Mouse (Mus musculus): ENCODE results near the gene Xylb. TPM values are rescaled to one million over a fixed set of nuclear protein-coding genes. Genes with fewer than 3 reads are reported as not detected.

Gene Xylb
- polyA plus RNA-seq, 1 experiment: 7.8 TPM

GRCm38 (mm10) chr9:119382603-119383002, 25.4 kb downstream of the Xylb start:
- Histone ChIP-seq H3K4me1 (ENCODE audit: control insufficient read depth, insufficient read depth, low read length) (no peaks in the 10 kb centered on the region), H3K4me3 (ENCODE audit: insufficient read depth, low read length) (no peak overlapping the region), H3K27ac (ENCODE audit: insufficient read depth, low read length) (no peak overlapping the region)
- no peak for TF ChIP-seq POLR2A (IDR thresholded peaks at IDR 0.05; ENCODE audit: extremely low read depth, insufficient read depth, low read length)
- TF ChIP-seq CTCF (IDR thresholded peaks at IDR 0.05; ENCODE audit: extremely low read depth, insufficient read depth, low read length): no peak

GRCm38 (mm10) chr9:119388956-119389355, 31.8 kb downstream of the Xylb start:
- no peaks in the 10 kb centered on the region for H3K4me1 ChIP-seq (ENCODE audit: control insufficient read depth, insufficient read depth, low read length)
- H3K4me3 ChIP-seq (ENCODE audit: insufficient read depth, low read length): no peak overlapping the region
- TF ChIP-seq POLR2A (IDR thresholded peaks at IDR 0.05; ENCODE audit: extremely low read depth, insufficient read depth, low read length) (no peak), CTCF (IDR thresholded peaks at IDR 0.05; ENCODE audit: extremely low read depth, insufficient read depth, low read length) (no peak)
- H3K27ac ChIP-seq (ENCODE audit: insufficient read depth, low read length): no peak overlapping the region

GRCm38 (mm10) chr9:119390214-119390613, 33.0 kb downstream of the Xylb start:
- Histone ChIP-seq H3K4me1 (ENCODE audit: control insufficient read depth, insufficient read depth, low read length) (no peaks in the 10 kb centered on the region), H3K27ac (ENCODE audit: insufficient read depth, low read length) (no peak overlapping the region), H3K4me3 (ENCODE audit: insufficient read depth, low read length) (no peak overlapping the region)
- TF ChIP-seq POLR2A (IDR thresholded peaks at IDR 0.05; ENCODE audit: extremely low read depth, insufficient read depth, low read length) (no peak), CTCF (IDR thresholded peaks at IDR 0.05; ENCODE audit: extremely low read depth, insufficient read depth, low read length) (no peak)

GRCm38 (mm10) chr9:119394808-119395207, 37.6 kb downstream of the Xylb start:
- no peak overlapping the region for H3K4me3 ChIP-seq (ENCODE audit: insufficient read depth, low read length)
- H3K27ac ChIP-seq (ENCODE audit: insufficient read depth, low read length): no peak overlapping the region
- TF ChIP-seq POLR2A (IDR thresholded peaks at IDR 0.05; ENCODE audit: extremely low read depth, insufficient read depth, low read length) (no peak), CTCF (IDR thresholded peaks at IDR 0.05; ENCODE audit: extremely low read depth, insufficient read depth, low read length) (no peak)
- H3K4me1 ChIP-seq (ENCODE audit: control insufficient read depth, insufficient read depth, low read length): no peaks in the 10 kb centered on the region

- TF ChIP-seq POLR2A (IDR thresholded peaks at IDR 0.05; ENCODE audit: extremely low read depth, insufficient read depth, low read length) (no peak), CTCF (IDR thresholded peaks at IDR 0.05; ENCODE audit: extremely low read depth, insufficient read depth, low read length) (no peak)
- H3K4me1 ChIP-seq (ENCODE audit: control insufficient read depth, insufficient read depth, low read length): peaks cover 4% of the 10 kb centered on the region; the same call in 1 of the 2 replicates
- H3K27ac ChIP-seq (ENCODE audit: insufficient read depth, low read length): peak overlapping the region; percentile 77
Measured at GRCm38 (mm10) chr9:119401351-119401750, 44.2 kb downstream of the Xylb start.

GRCm38 (mm10) chr9:119401801-119402214, 44.6 kb downstream of the Xylb start, which contains the start of gene Acvr2b:
Gene Acvr2b, plus strand, starts transcription at chr9:119402118.
- TF ChIP-seq CTCF (IDR thresholded peaks at IDR 0.05; ENCODE audit: extremely low read depth, insufficient read depth, low read length) (no peak), POLR2A (IDR thresholded peaks at IDR 0.05; ENCODE audit: extremely low read depth, insufficient read depth, low read length) (peak; percentile 65; the same call in 1 of the 2 replicates)
- Histone ChIP-seq H3K4me1 (ENCODE audit: control insufficient read depth, insufficient read depth, low read length) (peaks cover 4% of the 10 kb centered on the region; the same call in 1 of the 2 replicates), H3K27ac (ENCODE audit: insufficient read depth, low read length) (peak within 1 kb of the TSS; percentile 95), H3K4me3 (ENCODE audit: insufficient read depth, low read length) (peak within 1 kb of the TSS; percentile 53)

More at GRCm38 (mm10) chr9:119401351-119401750, 44.2 kb downstream of the Xylb start:
- H3K4me3 ChIP-seq (ENCODE audit: insufficient read depth, low read length): peak overlapping the region; percentile 53

GRCm38 (mm10) chr9:119402253-119403235, 45.4 kb downstream of the Xylb start:
- TF ChIP-seq POLR2A (IDR thresholded peaks at IDR 0.05; ENCODE audit: extremely low read depth, insufficient read depth, low read length): no peak
- TF ChIP-seq CTCF (IDR thresholded peaks at IDR 0.05; ENCODE audit: extremely low read depth, insufficient read depth, low read length): no peak
- H3K27ac ChIP-seq (ENCODE audit: insufficient read depth, low read length): peak overlapping the region; percentile 95
- peak overlapping the region; percentile 53 for H3K4me3 ChIP-seq (ENCODE audit: insufficient read depth, low read length)
- H3K4me1 ChIP-seq (ENCODE audit: control insufficient read depth, insufficient read depth, low read length): peaks cover 4% of the 10 kb centered on the region; the same call in 1 of the 2 replicates

- Histone ChIP-seq H3K4me1 (ENCODE audit: control insufficient read depth, insufficient read depth, low read length) (peaks cover 4% of the 10 kb centered on the region; the same call in 1 of the 2 replicates), H3K27ac (ENCODE audit: insufficient read depth, low read length) (no peak overlapping the region), H3K4me3 (ENCODE audit: insufficient read depth, low read length) (peak overlapping the region; percentile 53)
- TF ChIP-seq POLR2A (IDR thresholded peaks at IDR 0.05; ENCODE audit: extremely low read depth, insufficient read depth, low read length) (no peak), CTCF (IDR thresholded peaks at IDR 0.05; ENCODE audit: extremely low read depth, insufficient read depth, low read length) (no peak)
Measured at GRCm38 (mm10) chr9:119403236-119403641, 46.1 kb downstream of the Xylb start.

- peaks cover 6% of the 10 kb centered on the region; the same call in 1 of the 2 replicates for H3K4me1 ChIP-seq (ENCODE audit: control insufficient read depth, insufficient read depth, low read length)
- TF ChIP-seq POLR2A (IDR thresholded peaks at IDR 0.05; ENCODE audit: extremely low read depth, insufficient read depth, low read length): no peak
- TF ChIP-seq CTCF (IDR thresholded peaks at IDR 0.05; ENCODE audit: extremely low read depth, insufficient read depth, low read length): no peak
- peak overlapping the region; percentile 53; the same call in 1 of the 2 replicates for H3K4me3 ChIP-seq (ENCODE audit: insufficient read depth, low read length)
- H3K27ac ChIP-seq (ENCODE audit: insufficient read depth, low read length): no peak overlapping the region
Measured at GRCm38 (mm10) chr9:119404090-119404489, 46.9 kb downstream of the Xylb start.
